Mouse (Mus musculus) erythroblast, embryonic 14.5 days (primary cell): Measurements from ENCODE around the gene Nlk.

Experiments used
- GATA1 ChIP-seq: IDR thresholded peaks from 2 replicates; pipeline ENCODE4 v1.6.1; 2012; ENCODE audit warnings: low read length, inconsistent platforms, mixed read lengths
- TAL1 ChIP-seq: IDR thresholded peaks from 3 replicates; pipeline ENCODE4 v1.6.1; 2012; ENCODE audit warnings: low read length, inconsistent platforms, mixed read lengths

DNA sequence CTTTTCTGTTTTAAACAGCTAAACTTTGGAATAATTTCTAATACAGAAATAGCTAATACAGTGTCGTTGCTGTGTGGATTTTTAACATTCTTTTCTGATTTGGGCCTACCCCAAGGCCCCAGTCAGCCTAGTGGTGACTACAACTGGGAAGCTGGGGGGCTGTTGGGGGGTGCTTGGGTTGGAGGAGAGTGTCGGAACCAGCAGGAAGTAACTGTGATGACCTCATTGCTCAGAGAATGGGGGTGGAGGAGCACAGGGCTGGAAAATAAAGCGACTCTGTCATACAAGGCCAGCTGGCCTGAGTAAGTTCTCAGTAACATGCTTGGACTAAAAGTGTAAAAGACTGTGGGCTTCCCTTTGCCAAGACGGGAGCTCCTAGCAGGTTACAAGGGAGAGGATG is 48.3 kb upstream of the Nlk start:
- no peak for TF ChIP-seq GATA1
- TF ChIP-seq TAL1 = no peak
